Mouse (Mus musculus) WW6 (cell line): ENCODE results near the gene Kctd6.
"Not testable (repeated sequence)": the region's sequence is repeated elsewhere in the genome, so short reads cannot be mapped to it uniquely, and the experiment has no call there.

Experiments used
- DNase-seq: peaks from one replicate; pipeline ENCODE4 v3.0.0-alpha.2; 2013; ENCODE audit warnings: low read depth, low spot score

The Kctd6 gene

GRCm38 (mm10) chr14:8213803-8214224 is at the start of gene Kctd6:
Gene Kctd6 (plus strand): TSS chr14:8214140.
- peak; percentile 91 for DNase-seq

GRCm38 (mm10) chr14:8164463-8164862 is 49.5 kb upstream of the Kctd6 start:
- no peak for DNase-seq

GRCm38 (mm10) chr14:8172507-8173410 is 41.2 kb upstream of the Kctd6 start, which contains the start of gene Pdhb:
Gene Pdhb (minus strand): TSS chr14:8173025.
- DNase-seq = peak; percentile 94

GRCm38 (mm10) chr14:8173542-8174250 is 40.2 kb upstream of the Kctd6 start:
- DNase-seq = not testable (repeated sequence)

- no peak for DNase-seq
Measured at GRCm38 (mm10) chr14:8174634-8175033, 39.3 kb upstream of the Kctd6 start.

GRCm38 (mm10) chr14:8176251-8176650 is 37.7 kb upstream of the Kctd6 start:
- no peak for DNase-seq

- no peak for DNase-seq
Measured at GRCm38 (mm10) chr14:8180371-8181035, 33.4 kb upstream of the Kctd6 start.

GRCm38 (mm10) chr14:8183330-8183729 is 30.6 kb upstream of the Kctd6 start:
- DNase-seq = no peak

GRCm38 (mm10) chr14:8186278-8187045 is 27.5 kb upstream of the Kctd6 start:
- no peak for DNase-seq

- DNase-seq = no peak
Measured at GRCm38 (mm10) chr14:8190556-8190955, 23.4 kb upstream of the Kctd6 start.

GRCm38 (mm10) chr14:8191331-8191965 is 22.5 kb upstream of the Kctd6 start:
- DNase-seq = no peak

- no peak for DNase-seq
Measured at GRCm38 (mm10) chr14:8192727-8193126, 21.2 kb upstream of the Kctd6 start.

- no peak for DNase-seq
Measured at GRCm38 (mm10) chr14:8200769-8201168, 13.2 kb upstream of the Kctd6 start.

- DNase-seq = no peak
Measured at GRCm38 (mm10) chr14:8201715-8202114, 12.2 kb upstream of the Kctd6 start.

- DNase-seq = no peak
Measured at GRCm38 (mm10) chr14:8206179-8206910, 7.6 kb upstream of the Kctd6 start.

- no peak for DNase-seq
Measured at GRCm38 (mm10) chr14:8207105-8207504, 6.8 kb upstream of the Kctd6 start.

GRCm38 (mm10) chr14:8207543-8207942 is 6.4 kb upstream of the Kctd6 start:
- DNase-seq = no peak

- DNase-seq = no peak
Measured at GRCm38 (mm10) chr14:8208876-8209275, 5.1 kb upstream of the Kctd6 start.

GRCm38 (mm10) chr14:8209896-8210295 is 4.0 kb upstream of the Kctd6 start:
- DNase-seq = no peak

- DNase-seq = no peak
Measured at GRCm38 (mm10) chr14:8212996-8213395, 944 bp upstream of the Kctd6 start.
